Mouse (Mus musculus) ovary, adult 18-20 months (tissue): ENCODE measurements around the gene Sh3bp4.

Experiments used
- DNase-seq: peaks from one replicate; pipeline ENCODE4 v3.0.0; 2022; ENCODE audit warnings: low spot score, mixed read lengths

The Sh3bp4 gene

DNA sequence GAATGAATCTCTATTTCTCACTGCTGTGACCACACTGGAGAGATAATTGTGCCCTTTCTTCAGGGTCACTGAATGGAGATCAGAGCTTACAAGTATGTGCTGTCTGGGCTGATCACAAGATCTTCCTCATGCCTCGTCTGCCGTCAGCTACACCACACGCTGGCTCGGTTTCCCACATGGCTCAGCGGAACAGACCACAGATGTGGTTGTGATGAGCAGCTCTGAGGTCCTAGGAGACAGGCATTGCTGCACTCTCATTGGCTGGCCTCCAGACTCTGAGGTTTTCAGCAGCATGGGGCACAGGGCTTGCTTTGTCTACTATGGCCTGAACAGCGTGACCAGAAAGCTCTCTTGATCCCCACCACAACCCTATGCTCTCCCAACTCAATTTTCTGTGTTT, 60.2 kb downstream of the Sh3bp4 start:
- DNase-seq: no peak

DNA sequence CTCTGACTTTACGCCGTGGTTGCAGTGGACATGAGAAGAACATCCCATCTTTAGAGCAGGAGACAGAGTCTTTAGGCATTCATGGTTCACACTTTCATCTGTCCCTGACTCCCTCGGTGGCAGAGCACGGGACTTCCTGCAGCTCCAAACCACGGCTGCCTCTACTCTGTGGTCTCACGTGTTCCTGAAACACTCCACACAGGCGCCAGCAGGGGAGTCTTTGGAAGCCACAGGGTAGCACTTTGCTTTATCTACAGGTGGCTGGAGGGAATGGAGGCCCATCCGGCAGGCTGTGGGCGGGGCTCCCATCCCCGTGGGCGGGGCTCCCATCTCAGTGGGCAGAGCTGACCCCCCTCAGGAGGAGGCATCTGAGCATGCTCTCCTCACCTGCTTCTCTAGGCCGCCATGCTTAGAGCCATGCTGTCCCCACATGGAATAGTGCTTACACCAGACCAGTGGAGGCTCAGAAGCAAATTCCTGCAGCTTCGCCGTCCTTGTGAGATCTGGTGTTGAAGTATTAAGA, 60.9 kb downstream of the Sh3bp4 start:
- DNase-seq: no peak

DNA sequence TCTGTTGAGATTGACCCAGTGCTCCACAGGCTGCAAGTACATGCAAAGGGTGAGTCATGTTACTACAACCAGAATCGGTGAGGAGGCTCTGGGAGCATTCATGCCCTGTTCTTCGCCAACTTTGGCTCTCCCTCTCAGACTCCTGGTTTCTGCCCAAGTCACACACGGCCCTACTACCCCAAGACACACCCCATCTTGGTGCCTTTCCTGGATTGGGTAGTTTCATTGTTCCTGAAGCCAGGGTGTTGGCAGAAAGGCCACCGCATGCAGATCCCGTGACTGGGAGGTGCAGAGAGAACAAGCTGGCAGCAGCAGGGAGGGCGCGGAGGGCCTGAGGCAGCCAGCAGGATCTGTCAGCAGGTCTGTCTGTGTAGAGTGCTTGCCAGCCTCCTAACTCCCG, 61.5 kb downstream of the Sh3bp4 start:
- no peak for DNase-seq

DNA sequence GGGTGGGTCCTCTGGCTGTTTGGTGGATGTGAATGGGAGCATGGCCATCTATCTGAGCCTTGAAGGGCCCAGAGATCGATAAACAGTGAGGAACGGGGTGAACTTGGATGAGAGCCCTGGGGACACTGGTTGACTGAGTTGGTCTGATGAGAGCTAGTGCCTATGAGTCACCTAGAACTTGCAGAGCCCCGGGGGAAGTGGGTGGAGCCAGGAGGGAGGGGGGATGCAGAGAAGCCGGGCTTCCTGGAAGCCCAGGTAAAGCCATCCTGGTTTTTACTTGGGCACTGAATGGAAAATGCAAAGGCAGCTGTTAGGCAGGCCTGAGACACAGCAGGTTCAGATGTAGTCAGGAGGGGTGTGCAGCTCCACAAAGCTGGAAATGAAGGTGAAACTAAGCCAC, 63.1 kb downstream of the Sh3bp4 start:
- DNase-seq: no peak

DNA sequence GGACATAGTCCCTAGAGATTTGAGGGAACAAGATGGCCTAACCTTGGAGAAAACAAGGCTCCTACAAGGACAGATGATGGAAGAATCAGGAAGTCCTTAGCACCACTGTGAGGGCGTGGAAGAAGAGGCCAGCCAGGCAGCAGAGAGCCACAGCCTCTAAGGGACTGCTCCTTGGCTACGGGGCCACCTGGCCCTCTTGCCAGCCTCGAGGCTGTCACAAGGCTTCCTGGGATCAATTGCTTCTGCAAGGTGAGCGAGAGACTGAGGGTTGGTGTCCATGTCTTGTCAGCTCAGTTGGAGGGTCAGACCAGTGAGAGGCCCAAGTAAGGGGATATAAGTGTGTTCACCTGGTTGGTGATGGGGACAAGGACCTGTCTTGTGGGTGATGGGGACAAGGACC, 63.5 kb downstream of the Sh3bp4 start:
- no peak for DNase-seq

DNA sequence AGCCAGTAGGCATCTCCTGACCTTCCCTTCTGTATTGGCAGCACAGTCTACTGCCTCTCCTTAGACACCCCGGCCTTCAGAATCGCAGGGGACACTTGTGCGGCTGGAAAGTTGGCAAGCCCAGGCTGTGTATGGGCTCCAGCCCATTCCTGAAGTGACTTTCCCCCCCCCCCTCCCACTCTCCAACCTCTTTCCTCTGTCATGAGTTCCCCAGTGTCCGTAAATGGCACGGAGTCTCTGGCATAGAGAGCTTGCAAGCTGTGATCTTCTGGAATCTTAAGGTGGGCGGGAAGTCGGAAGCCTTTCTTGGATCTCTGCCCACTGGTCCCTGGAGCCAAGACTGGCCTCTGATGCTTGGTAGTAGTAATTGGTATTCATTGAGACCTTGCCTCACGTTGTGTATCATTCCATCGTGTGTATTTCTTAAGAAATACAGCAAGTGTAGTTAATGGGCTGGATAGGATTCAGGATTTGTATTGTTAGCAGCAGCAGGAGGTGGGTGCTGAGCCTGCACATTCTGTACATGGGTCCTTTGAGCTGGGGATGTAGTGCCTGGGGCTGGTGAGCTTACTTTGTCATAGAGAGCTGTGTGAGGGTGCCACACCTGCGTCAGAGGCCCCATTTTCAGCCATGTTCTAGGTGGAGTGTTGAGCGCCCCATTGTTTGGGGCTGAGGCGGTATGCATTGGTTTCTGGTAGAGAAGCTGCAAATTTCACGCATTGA, 66.0 kb downstream of the Sh3bp4 start:
- DNase-seq: no peak

DNA sequence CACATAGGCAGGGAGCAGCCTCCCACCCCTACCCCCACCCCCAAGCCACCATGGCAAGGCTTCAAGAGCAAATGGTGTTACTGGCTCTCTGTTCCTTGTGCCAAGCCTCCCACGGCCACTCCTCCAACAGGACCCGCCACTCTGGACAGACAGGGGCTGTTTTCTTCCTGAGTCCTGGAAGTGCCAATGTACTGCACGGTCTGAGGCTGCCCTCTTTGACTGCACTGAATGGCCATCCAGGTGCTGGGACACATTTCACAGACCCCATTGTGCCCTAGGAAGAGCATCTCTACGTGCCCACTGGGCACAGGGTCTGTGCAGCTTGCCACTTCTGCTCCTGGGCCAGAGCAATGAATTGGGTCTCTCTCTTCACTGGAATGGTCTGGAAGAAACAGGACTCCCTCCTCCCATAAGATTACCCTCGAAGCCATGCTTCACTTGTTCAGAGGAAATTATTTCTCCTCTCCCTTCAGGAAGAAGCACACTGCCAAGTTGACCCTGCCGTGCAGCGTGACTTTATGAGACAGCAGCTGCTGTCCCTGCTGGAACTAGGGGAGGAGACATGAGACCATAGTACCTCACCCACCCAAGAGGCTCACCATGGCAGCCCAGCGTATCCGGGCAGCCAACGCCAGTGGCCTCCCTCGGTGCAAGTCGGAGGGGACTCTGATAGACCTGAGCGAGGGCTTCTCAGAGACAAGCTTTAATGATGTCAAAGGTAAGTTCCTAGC, 67.0 kb downstream of the Sh3bp4 start:
- no peak for DNase-seq

DNA sequence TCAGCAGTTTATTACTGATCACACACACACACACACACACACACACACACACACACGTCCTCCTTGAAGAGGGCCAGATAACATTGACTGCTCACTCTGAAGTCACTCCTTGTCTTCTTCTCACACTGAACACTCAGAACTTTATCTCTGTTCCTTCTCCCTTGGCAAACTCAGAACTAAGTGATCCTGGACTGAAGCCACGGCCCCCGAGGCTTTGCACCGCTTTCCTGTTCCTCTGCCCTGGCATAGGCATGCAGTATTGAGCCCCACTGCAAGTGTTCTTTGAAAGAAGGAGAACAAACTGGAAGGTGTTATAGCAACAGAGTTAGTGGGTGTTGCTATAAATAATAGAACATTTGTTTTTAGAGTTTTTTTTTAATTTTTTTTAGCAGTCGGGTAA, 68.1 kb downstream of the Sh3bp4 start:
- DNase-seq: peak; percentile 48

DNA sequence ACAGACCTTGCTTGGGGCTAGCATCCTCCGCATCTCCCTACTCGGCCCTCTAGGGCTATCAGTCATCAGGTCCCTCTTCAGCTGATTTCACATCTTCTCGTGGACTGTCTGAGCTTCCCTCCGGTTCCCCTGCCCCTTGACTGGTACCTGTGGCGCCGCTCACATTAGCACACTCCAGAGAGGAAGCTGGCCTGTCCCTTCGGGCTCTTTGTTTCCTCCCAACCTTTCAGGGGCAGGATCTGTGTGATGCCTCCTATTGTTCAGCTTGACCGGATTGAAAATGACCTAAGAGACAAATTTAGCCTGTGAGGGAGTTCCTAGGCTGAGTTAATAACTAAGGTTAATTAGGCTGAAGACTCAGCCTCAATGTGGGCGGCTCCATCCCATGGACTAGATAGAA, 69.9 kb downstream of the Sh3bp4 start:
- DNase-seq: no peak

DNA sequence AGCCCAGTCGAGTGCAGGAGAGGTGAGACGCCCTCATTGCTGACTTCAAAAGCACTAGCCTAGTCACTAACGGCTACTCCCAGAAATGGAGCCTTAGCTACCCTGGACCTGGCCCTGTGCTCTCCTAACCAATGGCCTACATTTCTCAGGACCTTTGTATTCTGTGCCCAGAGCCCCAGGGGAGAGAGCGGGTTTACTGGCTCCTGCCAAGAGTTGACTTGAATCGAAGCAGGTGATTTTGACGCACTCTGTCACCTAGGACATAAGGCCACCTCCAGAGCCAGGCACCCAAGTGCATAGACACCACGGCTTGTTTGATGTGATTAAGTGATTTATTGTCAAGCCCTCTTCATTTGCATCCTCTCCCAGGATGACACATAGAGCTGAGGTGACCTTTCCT, 80.9 kb downstream of the Sh3bp4 start:
- DNase-seq: no peak

DNA sequence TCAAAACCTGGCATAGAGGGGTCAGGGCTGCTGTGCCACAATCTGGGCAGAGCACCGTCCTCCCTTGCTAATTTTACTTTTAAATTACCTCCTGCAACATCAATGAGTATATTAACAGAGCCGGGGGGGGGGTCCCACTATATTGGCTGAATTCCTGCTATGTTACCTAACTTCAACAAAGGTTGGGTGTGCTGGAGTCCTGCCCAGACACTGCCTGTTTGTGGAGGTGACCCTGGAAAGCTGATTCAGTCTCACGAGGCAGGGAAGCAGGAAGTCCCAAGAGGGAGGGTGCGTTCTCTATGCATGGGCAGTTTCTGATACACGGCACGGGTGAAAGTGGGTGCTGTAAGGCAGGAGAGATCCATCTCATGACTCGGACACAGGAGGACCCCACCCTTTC, 82.4 kb downstream of the Sh3bp4 start:
- no peak for DNase-seq

DNA sequence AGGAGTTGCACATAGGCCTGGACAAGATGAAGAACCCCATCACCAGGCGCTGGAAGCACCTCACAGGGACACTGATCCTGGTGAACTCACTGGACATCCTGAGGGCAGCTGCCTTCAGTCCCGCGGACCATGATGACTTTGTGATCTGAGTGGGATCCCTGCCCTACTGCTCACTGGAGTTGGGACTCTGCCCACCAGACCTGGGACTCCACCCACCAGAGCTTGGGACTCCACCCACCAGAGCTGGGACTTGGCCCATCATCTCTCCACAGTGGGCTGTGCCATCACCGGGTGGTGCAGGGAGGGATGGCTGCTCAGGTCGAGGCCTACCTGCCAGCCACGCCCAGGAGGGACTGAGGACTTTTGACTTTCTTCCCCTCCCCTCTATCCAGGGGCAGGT, 83.0 kb downstream of the Sh3bp4 start:
- no peak for DNase-seq

DNA sequence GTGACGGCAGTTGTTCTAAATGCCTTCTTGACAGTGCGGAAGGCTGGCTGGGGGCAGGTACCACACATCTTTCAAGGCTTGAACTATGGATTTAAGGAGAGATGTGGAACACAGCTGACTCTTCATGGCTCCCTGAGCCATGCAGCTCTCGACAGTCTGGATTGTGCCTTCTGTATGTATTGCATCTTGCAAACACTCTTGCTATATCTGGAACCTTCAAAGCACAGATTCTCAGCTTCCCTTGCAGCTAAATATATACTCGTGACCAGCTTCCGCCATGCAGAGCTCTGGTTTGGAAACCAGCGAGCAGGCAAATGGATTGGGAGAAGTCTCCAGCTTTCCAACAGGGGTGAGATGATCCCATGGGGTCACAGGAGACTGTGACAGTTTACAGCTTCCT, 93.3 kb downstream of the Sh3bp4 start:
- DNase-seq: no peak

DNA sequence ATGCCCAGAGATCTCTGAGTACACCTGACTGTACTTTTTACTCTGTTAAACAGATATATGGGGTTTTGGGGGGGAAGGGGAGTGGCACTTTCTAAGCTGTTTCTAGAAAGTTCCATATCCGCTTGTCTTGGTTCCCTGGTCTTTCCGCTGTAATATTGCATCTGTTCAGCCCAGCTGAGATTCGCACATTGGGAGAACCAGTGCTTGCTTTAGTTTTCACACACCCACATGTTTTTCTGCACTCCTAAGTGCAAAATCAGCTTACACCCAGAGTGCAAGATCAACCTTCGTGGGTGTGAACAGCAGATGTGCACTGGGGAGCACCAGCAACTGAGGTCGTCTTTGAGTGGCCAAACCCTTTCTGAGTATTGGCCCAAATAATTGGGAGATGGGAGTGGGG, 94.1 kb downstream of the Sh3bp4 start:
- no peak for DNase-seq

DNA sequence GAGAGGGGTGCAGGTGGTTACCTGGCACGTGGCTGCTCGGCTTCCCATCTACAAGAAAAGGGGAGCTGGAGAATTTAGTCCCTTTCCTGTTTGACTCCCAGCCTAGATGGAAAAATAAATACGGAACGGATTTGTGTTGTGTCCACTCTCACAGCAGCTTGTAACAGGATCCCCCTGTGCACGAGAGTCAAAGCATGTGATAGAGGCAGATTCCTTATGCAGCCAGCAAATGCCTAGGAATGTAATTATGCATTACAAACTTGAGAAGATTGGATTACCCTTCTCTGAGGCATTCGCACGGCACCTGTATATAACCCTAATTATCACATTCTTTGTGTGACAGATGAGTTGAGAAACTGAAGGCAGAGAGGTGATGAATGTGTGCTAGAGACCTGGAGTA, 94.5 kb downstream of the Sh3bp4 start:
- DNase-seq: no peak

DNA sequence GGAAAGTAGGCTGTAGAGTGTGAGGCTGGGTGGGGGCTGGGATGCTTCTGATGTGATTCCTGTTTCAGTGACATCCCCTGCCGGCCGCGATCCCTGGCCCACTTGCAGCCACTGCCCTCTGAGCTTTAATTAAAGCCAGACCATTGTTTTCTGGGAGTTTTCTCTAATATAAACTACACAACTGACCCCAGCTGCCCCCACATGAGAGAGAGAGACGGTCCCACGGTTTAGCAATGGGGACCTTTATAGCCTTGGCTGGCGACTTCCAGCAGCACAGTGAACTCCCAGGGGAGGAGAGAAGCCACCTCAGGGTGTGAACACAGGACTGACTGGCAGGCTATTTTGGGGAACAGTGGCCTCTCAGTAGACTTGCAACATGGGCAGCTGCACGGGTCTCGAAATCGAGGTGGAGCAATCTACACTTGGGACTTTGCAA, 96.6 kb downstream of the Sh3bp4 start:
- no peak for DNase-seq

DNA sequence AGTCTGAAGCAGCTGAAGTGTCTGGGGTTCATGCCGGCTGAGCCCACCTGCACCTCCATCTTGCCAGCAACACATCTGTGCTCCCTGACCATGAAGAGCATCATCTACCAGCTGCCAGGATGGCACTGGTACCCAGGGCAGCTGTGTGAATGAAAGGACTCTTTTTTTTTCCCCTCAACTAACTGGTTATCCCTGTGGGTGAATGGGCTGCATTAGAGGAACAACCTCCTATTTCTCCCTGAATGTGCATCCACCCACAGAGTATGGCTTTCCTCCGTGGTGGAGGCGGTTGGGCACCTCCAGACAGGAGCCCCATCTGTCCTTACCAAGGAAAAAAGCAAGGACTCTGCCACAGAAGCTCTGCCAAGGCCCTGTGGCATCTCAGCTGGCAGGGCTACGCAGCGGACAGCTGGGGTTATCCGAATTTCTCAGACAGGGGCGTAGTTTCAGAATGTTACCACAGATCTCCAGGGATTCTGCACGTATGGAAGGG, 101.1 kb downstream of the Sh3bp4 start:
- no peak for DNase-seq

DNA sequence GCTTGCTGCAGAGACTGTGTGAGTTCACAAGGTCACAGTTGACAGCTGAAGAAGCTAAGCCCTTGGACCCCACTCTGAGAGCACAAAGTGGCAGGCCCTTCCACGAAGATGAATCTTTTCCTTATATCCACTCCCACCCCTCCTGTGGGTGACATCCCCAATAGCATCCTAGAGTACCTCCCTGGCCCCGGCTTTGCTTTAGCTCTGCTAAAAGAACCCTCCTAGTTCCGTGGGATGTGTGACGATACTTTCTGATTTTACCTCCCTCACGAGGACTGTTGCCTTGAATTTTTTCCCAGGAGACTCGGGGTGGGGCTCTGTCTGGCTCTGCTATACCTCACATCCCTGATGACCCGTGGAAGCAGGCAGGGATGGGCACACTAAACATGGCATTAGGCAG, 104.4 kb downstream of the Sh3bp4 start:
- no peak for DNase-seq

DNA sequence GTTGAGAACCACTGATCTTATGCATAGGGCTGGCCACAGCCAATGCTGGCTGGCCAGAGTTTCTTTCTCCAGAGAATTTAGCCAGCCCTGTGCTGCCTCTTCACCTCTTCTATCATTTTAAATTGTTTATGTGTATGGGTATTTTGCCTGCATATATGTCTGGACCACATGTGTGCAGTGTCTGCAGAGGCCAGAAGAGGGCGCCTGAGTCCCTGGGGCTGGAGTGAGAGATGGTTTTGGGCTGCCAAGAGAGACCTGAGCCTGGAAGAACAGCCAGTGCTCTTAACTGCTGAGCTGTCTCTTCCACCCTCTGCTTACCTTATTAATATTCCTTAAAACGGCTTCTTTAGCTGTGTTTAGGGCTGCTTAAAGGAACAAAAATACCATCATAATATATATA, 105.1 kb downstream of the Sh3bp4 start:
- no peak for DNase-seq

DNA sequence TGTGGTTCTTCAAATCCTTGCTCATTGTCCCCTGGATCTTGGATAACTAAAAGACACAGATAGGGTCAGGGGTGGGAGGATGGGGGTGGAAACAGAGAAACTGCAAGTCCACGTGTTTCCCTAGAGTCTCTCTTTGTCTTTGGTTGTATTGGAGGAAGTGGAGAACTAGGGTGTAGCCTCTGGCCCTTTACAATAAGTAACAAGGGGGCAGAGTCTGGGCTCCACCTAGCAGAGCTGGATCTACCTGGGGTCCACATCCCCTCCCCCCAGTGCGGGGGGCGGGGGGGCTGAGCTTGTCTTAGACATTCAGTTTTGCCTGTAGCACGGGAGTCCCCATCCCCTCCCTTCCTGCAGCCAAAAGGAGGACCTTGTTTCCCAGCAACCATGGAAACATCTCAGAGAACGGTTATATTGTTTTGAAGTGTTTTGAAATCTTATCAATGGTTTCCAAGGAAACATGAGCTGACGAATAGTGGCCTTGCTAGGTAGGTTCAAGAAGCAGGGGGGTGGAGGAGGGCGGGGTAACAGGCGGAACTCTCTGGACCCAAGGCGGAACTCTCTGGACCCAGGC, 113.1 kb downstream of the Sh3bp4 start:
- peak; percentile 53 for DNase-seq

DNA sequence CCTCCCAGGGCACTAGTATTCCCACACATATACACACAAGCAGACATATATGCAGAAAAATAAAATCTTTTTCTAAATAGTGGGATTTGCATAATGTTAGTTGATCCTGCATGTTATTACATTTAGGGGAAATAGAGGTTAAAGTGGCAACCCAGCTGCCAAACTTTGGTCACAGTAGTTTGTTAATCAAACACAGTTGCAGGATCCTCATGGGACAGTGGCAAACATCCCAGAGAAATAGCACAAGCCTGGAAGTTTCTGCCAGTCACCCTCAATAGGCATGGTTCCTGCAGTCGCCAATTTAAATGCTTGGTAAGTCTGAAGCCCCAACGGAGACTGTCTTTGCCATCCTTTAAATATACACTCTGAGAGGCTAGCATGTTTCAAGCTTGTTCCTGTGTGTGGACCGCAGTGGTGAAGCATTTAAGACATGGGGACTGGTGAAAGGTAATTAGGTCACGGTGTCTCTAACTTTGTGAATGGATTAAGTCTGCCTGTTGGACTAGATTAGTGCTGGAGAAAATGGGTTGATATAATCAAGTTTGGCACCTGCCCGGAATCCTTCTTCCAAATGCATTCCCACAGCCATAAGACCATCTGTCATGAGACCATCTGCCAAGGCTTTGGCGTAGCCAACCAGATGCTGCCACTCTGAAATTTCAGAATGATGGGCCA, 114.0 kb downstream of the Sh3bp4 start:
- DNase-seq: no peak

DNA sequence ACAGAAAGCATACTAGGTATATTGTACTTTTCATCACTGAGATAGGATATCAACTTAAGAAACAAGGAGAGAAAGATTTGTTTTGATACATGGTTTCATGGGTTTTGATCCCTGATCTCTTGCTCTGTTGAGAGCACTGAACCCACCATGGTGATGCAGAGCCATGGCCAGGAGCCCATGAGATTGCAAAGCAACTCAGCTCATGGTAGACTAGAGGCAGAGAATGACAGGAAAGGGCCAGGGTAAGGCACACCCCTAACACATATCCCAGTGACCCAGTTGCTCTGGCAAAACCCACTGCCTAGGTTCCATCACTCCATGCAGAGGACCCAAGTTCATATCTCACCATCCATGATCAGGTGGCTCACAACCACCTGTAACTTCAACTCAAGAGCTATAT, 114.6 kb downstream of the Sh3bp4 start:
- DNase-seq: no peak

DNA sequence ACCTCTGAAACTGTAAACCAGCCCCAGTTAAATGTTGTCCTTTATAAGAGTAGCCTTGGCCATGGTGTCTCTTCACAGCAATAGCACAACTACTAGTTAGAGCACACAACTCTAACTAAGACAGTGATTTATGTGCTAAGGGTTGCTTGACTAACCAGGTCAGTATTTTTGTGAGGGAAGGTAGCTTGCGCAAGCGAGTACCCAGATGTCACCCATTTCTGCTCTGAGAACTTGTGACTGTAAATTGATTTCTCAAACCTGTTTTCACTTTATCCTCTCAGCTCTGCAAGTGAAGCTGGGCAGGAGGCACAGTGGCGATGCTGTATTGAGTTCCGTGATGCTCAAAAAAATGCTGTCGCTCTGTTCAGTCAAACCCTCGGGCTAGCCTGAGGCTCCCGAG, 117.2 kb downstream of the Sh3bp4 start:
- no peak for DNase-seq
